Mouse (Mus musculus) frontal cortex, postnatal 25 days (tissue): Measurements from ENCODE around the gene Gm17349.
"Not testable (repeated sequence)": the region's sequence is repeated elsewhere in the genome, so short reads cannot be mapped to it uniquely, and the experiment has no call there.

ENCODE experiments used
- DNase-seq, 2 experiments: peaks; one replicate each; pipeline ENCODE4 v3.0.0; 2022; ENCODE audit warnings: low spot score in 2 of 2

The Gm17349 gene

GRCm38 (mm10) chr15:99717386-99718334, 12.4 kb upstream of the Gm17349 start, which contains the start of gene Gpd1:
Gene Gpd1 (plus strand): TSS chr15:99717515.
- DNase-seq: peak in 1 of 2 experiments; percentile 49

DNA sequence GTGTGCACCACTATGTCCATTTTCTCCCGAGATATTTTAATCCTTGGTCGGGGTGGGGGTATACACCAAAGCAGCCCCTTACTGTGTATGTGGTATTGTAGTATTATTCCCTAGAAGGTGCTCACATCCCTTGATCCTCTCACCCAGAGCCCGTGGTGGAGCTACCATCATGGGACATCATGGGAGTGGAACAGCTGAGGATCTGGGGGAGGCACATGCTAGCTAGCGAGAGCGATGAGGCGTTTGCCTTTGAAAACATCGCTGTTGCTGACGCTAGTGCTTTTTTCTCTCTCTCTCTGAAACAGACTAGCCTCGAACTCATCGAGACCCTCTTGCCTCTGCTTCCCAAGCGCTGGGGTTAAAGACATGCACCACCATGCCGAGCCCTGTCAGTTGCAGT, 11.5 kb upstream of the Gm17349 start:
- DNase-seq: no peak

DNA sequence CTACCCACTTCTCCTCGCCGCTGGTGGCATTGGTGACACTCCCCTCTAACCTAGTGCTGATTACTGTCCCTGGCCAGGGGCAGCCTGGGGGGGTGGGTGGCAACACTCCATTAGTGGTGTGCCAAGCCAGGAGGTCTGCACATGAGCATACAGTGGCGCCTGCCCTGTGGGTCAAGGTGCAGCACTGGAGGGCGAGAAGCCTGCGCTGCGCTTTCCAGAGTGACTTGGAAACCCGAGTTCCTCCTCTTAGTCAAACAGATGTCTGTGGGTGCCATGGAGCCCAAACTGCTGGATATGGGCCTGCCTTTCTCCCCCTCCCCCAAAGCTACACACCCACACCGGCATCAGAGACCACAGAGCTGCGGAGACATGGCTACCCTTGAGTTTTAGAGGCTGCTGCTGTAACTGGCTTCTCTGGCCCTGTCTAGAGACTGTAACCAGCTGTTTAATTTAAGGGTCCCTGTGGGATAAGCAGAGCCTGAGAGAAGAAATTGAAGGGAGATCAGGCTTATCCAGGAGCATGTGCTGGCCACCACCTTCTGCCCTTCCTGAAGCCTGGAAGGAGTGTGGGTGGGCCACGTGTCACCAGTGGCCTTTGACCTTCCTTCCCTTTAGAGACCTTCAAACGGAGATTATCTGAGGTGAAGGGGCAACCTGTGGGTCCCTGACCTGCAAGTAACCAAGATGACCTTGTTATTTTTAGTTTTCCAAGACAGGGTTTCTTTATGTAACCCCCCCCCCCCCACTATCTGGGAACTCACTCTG, 10.9 kb upstream of the Gm17349 start:
- DNase-seq: no peak

DNA sequence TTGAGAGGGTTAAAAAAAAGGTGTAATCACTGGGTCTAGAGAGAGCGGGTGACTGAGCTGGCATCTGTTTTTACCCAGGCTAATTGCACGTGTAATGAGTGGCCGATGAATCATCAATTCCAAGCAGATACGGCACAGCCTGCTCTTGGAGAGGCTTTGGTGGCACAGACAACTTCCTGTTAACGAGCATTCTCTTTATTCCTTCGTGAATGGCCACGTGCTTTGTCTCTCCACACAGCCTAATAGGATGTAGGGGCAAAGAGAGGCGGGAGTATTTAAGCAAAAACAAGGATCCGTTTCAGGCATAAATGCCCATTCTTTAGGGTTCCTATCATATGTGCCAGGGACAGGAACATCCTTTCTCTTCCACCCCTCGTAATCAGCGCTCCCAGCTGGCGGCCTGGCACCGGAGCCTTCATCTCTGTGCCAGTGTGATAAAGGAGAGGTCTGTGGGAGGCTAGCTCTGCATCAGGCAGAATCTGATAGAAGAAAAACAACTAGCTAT, 10.1 kb upstream of the Gm17349 start:
- peak in 1 of 2 experiments; percentile 57 for DNase-seq

GRCm38 (mm10) chr15:99714858-99715257, 9.6 kb upstream of the Gm17349 start:
- peak; percentile 72 to 79 for DNase-seq

DNA sequence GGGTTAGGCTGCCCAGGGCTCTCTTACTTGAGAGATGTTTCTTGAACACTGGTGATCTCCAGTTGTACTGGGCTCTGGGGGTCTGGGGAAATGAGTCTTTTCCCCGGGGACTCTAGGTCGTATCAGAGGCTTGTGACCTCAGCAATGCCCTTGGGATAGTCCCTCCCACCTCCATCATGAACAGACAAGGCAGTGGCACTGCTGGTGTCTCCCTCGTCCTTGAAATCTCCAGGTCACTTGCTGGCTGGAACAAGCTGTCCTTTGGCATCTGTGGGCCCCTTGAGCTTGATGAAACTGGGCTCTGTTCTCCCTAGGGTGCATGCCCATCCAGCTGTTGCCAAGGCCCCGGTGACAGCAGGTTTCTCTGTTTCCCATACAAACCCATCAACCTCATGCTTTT, 8.9 kb upstream of the Gm17349 start:
- DNase-seq: no peak

DNA sequence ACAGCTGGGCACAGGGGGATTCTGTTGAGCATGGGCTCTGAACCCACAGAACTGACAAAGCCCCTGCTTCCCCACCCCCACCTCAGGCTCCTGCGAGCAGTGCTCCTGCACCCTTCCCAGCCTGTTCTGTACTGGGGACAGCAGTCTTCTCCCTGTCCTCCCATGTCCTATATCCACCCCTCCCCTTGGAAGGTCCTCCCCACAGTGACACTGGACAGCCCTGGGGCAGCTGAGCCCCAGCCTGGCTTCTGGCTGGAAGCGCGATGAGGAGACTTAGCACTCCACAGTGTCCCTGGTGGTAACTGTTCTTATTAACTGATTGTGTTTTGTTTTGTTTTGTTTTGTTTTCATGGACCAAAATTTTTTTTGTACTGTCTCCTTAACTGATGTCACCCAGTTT, 8.3 kb upstream of the Gm17349 start:
- DNase-seq: no peak

DNA sequence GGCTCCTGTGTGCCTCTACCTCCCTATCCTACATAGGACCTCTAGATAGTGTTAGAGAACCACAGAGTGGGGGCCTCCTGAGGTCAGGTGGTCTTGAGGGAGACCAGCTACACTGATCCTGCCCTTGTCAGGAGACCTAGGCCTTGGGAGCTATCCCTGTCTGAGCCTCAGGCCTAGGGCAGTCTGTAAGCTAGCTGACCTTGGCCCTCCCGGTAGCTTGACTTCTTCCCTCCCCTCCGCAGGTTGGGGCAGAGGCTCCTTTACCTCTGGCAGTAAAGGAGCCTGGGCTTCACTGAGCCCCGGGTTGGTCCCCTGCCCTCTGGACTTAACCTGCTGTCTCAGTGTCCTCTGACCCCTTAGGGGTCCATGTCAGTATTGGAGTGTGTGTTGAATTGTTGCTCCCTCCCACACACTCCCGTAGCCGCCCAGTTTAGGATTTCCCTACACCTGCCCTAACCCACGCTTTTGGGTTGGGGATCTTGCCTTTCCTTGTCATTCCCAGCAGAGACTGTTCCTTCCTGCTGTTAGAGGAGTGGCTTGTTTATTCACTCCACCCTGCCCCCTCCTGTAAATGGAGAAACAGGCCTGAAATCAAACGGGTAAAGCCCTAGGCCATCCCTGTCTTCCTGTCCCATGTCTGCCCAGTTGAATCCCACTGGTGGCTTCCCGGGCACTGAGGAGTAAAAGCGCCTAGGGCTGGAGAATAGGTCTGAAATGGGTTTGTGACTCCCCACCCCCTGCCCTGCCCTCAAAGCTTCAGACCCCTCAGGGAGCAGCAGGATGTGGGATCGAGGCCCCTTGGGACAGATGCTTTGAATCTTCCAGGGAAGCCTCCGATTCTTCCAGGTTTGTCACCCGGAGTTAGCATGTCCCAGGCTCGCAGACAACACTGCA, 7.6 kb upstream of the Gm17349 start:
- DNase-seq: no peak

DNA sequence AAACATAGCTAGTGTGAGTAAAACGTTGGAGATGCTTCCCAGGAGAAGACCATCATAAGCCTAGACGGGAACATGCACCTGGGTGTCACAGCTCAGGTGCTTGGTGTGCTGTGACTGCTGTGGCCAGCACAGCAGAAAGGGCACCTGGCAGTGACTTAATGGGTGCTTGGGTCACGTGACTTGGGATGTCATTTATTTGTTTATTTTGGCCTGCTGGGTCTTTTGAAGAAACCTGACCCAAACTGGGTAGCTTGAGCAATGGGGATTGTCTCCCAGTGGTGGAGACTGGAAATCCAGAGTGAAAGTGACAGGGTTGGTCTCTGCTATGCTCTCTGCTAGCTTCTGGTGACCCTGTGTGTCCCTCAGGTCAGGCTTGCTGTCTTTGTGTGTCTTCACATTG, 6.2 kb upstream of the Gm17349 start:
- DNase-seq: no peak

GRCm38 (mm10) chr15:99710221-99711190, 5.2 kb upstream of the Gm17349 start:
- DNase-seq: no peak

DNA sequence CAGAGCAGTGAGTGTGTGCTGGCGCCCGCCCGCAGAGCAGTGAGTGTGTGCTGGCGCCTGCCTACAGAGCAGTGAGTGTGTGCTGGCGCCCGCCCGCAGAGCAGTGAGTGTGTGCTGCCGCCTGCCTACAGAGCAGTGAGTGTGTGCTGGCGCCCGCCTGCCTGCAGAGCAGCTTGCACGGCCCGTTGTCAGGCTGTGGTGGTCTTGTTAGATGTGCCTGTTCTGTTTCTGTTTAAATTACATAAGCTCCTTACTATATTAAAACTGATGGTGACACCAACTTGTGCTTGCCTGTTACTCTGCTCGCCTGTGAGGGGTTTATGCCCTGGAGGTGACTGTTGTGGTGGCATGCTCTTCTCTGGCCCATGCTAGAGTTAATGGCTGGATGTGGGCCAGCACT, 2.9 kb upstream of the Gm17349 start:
- DNase-seq: no peak

DNA sequence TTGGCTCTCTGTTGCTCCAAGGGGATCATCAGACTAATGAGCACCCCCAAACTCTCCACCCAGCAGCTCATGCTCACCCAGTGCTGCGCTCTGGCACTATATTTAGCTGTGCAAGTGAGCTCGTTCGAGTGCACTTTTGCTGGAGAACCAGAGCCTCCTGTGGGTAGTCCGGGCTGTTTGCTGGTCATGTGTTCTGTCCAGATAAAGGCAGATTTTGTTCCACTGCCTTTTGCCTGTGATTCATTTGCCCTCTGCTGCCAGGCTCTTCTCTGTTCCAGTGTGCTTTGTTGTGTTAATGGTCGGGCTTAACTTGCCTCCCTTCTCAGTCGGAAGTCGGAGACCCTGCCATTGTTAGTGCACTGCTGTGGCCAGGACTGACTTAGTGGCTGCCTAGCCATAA, 409 bp downstream of the Gm17349 start:
- DNase-seq: no peak

GRCm38 (mm10) chr15:99704041-99704681, 1.1 kb downstream of the Gm17349 start:
- no peak for DNase-seq

DNA sequence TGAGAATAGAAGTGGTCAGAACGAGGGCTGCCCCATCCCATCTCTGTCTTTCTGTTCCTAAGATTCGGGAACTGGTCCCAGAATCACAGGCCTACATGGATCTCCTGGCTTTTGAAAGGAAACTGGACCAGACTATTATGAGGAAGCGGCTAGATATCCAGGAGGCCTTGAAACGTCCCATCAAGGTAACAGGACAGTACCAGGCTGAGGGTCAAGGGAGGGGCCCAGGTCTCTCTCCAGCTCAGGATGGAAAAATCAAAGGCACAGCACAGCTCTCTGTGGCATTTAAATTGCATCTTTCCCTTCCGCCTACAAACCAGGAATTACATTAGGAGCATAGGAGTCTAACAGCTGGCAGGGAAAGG, 1.6 kb downstream of the Gm17349 start:
- DNase-seq: no peak

DNA sequence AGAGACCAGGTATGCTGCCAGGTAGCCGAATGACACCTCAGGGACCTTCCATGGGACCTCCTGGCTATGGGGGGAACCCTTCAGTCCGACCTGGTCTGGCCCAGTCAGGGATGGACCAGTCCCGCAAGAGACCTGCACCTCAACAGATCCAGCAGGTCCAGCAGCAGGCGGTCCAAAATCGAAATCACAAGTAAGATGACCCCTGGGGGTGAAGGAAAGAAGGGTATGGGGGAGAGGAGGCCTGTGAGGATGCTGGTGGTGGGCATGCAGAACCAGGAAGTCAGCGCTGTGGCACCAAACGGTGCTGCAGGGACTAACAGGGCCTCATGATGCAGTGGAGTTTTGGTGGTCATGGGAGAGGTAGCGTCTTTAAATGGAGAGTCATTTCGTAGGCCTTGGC, 2.2 kb downstream of the Gm17349 start:
- DNase-seq: no peak

DNA sequence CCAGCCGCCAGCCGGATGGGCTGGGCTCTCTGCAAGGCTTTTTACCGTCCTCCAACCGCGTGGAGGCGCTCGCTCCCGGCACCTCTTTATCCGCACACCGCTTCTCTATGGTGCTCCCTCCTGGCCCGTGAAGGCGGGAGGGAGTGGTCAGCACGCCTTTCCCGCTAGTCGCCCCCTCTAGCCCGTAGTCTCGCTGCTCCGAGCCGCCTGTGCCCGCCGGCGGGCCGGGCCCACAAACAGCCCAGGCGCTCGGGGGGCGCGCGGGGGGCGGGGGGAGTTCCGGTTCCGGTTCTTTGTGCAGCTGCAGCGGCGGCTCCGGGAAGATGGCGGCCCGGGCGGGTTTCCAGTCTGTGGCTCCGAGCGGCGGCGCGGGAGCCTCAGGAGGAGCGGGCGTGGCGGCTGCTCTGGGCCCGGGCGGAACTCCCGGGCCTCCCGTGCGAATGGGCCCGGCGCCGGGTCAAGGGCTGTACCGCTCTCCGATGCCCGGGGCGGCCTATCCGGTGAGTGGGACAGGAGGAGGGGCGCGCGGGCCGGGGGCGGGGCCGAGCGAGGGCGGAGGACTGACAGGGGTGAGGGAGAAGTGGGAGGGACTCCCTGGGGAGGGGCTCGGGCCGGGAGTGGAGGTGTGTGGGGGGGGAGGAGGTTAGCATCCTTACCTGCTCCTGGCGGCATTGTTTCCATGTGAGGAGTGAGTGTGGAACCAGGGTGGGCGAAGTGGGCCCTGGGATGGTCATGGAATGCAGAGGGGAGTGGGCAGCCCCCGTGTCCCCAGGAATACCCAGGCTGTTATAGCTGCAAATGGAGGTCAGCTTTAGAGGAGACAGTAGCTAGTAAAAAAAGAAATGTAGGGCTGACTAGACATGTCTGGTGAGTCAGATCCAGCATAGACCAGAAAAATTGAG, 3.0 kb downstream of the Gm17349 start, which contains the start of gene Smarcd1:
Gene Smarcd1 (plus strand): TSS at position 131 of the 902 bp plus-strand sequence.
- peak; percentile 95 to 97 for DNase-seq

DNA sequence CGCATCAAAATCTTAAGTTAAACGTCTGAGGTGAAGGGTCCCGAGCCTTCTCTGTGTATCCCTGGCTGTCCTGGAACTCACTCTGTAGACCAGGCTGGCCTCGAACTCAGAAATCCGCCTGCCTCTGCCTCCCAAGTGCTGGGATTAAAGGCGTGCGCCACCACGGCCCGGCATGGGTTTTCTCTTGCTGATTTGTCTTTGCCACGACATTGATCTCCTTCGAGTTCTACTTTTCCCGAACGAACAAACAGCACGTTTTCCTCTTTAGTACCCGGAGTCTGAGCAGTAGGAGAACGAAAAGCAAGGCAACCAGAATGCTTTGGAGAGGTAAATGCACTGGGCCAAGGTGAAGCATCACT, 3.7 kb downstream of the Gm17349 start:
- not testable (repeated sequence) for DNase-seq

DNA sequence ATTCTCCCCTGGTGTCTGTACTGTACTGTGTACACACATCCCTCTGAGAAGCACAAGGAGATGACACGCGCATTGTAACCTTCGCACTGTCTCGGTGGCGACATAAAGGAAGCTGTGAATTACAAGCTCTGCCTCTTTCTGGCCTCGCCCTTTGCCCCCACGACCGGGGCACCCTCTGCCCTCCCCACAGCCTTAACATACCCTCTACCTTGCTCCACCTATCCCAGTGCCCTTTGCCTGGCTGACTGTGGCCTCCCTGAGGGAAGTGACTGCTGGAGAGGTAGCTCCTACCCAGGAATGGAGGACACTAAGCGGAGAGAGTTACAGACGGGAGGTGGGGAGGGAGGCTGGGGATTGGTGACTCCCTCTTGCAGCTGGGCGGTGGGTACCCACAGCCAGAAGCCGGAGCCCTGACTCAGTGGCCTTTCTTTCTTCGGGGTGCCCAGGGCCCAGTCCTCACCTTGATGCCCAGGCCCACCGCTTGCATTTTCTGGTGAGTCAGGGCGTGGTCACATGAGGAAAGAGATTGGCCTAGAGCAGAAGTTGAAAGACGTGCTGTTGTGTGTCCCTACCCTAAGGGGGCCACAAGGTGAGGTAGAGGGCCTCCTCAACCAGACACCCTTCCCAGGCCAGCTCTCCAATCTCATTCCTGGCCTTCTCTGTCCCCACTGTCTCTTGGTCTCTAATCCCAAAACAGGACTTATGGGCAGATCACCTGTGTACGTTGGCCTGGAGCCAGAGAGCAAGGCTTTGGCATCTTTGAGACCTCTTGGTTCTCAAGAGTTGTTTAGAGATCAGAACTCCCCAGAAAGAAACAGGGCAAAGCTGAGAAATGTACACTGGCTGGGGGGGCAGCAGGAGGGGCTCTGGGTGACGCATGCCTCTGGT, 4.8 kb downstream of the Gm17349 start:
- no peak for DNase-seq
